Mouse (Mus musculus): ENCODE data around the gene 4930407I10Rik.

4930407I10Rik gene

DNA sequence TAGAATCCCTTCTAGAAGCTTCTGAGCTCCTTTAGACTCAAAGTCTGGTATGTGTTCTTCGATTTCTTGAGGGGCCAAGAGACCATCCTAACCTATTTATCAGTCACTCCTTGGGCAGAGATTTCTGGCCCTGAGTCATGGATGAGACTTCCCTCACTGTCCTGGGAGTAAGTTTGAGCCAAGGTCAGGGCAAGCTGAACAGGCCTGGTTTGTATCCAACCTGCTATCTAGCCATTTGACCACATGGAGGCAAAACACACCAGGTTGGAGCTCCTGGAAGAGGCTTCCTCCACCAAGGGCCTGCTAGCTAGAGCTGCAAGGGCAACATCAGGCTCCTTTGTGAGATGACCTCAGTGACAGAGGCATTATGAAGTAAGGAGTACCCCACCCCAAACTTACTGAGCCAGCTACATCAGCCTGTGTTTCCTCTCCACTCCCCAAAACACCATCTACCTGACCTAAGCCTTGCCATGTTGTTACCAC is at the start of gene 4930407I10Rik:
TSS of gene 4930407I10Rik (plus strand) at position 433 of the 483 bp plus-strand sequence.
- DNase-seq (ENCODE audit: extremely low spot score) = no peak

DNA sequence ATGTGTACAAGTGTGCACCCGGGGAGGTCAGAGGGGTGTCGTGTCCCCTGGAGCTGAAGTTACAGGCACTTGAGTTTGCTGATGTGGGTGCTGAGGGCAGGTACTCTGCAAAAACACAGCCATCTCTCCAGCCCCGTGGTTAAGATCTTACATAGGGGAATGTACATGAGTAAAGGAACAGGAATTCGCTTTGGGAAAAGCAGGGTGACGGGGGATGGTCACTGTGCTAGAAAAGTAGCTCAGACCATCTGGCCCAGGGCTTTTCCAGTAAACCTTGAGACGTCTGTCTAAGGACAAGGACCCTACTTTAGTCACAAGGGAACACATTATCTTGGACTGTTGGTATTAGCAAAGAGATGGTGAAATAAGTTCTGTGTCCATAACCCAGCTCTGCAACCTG is 47.0 kb upstream of the 4930407I10Rik start:
- DNase-seq (ENCODE audit: extremely low spot score) = no peak

DNA sequence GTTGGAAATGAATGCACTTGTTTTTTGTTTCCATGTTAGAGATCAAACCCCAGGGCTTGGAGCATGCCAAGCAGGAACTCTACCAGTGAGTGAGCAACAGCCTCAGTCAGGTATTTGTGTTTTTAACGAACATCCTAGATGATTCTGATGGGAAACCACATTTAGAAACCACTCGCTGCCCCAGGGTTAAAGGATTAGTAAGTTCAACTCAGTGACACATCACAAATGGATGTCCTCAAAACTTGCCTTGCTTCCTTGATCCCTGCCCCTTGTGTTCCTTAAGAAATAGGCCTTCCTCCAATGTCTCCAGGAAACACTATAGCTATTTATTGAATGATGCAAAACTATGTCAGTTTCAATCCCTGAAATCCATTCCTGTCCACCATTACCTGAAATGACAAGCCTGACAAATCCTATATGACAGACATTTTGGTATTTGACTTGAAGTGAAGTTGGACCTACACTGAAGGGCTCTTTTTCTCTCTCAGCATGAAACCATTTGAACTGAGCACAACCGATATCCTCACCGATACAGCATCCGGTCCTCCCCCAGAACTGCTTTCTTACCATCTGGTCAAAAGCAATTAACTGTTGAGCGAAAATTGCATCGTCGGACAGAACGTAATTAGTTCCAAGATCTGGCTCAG is 44.1 kb upstream of the 4930407I10Rik start:
- DNase-seq (ENCODE audit: extremely low spot score) = no peak

DNA sequence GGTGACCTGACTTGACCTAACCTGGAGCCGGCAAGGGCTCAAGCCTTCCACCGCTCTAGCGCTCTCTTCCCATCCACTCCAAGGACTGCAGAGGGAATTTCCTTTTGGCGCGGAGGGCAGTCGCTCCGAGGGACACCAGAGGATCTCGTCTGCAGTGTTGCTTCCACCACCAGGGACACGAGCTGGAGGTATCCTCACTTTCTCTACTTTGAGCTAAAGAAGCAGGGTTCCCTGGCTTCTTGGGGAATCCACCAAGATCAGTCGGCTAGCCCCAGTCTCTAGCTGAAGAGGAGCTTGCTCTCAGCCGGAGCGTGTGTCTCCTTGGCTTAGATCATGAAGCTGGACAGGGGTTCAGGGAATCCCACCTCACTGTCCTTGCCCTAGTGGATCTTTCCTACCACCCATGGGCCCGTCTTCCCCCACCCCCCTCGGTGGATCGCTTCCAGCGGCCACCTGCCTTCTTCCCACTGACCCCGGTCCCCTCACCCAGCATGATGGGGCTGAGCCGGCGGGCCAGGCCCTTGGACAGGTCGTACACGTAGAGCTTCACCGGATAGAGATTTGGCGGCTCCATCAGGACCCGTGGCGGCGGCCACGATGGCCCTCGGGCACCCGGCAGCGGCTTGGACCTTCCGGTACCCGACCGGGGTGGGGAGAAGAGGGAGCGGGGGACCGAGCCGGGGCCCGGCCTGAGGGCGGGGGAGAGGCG is 43.4 kb upstream of the 4930407I10Rik start:
- no peak for DNase-seq (ENCODE audit: extremely low spot score)

DNA sequence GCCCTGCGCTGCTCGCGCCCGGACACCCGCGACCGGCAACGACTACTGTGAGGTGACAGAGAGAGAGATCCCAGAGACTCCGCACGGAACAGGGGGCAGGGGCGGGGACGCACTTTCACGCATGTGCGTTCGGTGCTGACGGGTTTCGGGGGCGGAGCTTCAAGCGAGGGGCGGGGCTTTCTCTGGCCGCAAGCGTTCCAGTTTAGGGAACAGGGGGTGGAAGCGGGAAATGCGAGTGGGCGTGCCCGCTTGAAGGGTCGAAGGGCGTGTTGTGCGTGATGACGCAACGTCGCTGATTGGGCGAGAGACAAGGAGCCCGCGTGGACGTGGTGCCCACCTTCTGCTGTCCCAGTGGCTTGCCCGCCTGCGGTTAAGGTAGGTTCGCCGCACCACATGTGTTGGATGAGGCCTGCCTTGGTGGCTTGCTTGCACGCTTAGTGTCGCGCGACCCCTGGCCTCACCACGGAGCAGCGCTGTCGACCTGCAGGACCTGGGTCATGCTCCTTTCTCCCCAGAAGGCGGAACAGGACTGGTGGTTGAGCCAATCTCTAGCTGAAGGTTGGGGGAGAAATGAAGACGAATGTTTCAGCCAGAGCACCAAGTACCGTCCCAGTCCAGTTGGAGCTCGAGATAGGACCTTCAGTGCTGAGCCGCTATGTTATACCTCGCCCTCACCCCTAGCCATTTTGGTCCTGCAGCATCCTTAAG is 42.7 kb upstream of the 4930407I10Rik start:
- DNase-seq (ENCODE audit: extremely low spot score) = peak; percentile 99

DNA sequence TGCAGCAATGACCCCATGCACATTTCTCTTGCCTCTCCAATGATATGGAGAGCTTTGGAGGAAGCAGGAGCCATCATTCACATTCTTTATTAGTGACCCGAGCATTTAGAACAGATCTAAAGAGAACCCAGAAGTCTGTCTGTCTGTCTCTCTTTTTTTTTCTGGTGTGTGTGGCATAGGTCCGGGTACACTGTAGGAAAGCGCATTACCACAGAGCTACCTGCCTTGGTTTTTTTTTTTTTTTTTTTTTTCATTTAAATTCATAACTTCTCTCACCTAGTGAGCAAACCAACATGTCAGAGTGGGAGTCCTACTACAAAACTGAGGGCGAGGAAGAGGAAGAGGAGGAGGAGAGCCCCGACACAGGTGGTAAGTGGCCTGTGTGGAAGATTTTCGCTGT is 42.1 kb upstream of the 4930407I10Rik start:
- no peak for DNase-seq (ENCODE audit: extremely low spot score)

DNA sequence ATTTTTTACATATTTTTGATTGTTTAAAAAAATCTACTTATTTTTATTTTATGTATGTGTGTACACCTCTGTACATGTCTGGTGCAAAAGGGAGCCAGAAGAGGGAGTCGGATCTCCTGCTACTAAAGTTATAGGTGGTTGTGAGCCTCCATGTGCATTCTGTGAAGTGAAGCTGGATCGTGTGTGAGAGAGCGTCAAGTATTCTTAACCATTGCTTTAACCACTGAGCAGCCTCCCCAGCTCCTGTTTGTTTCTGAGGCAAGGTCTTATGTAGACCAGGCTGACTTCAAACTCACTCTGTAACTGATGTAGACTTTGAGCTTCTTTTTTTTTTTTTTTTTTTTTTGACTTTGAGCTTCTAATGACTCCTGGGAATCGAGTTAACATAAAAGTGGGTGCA is 41.5 kb upstream of the 4930407I10Rik start:
- no peak for DNase-seq (ENCODE audit: extremely low spot score)

DNA sequence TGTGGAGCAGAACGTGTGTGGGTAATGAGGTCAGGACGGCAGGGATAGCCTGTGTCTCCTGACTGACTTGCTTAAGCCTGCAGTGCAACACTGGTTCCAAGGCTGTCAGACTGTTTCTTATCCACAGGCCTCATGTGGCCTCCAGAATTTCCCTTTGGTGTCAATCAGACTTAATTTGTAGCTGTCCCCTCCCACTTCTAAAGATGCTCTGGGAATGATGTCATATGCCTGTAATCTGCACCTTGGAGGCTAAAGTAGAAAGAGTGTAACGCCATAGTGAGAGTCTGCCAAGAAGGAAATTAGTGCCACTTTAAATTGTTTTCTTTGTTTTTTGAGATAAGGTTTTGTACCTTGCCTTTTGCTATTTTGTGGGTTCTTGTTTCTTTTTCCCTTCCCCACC is 39.7 kb upstream of the 4930407I10Rik start:
- no peak for DNase-seq (ENCODE audit: extremely low spot score)

DNA sequence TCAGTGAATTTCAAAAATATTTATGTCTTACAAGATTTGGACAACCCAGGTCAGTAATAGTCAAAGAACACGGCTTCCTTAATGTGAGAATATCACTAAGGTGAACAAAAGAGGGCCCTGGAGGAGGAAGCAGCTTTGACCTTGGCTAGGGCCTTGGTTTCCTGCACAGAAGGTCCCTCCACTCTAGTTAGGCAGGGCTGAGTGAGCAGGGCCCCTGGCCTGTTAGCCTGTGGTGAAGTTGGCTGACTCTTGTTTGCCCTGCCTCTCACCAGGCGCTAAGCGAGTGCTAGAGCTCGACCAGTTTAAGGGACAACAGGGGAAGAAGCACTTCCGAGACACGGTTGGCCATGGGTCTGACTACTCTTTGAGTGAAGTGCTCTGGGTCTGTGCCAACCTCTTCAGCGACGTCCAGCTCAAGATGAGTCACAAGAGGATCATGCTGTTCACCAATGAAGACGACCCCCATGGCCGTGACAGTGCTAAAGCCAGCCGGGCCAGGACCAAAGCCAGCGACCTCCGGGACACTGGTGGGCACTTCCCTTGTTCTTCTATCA is 36.3 kb upstream of the 4930407I10Rik start:
- no peak for DNase-seq (ENCODE audit: extremely low spot score)

DNA sequence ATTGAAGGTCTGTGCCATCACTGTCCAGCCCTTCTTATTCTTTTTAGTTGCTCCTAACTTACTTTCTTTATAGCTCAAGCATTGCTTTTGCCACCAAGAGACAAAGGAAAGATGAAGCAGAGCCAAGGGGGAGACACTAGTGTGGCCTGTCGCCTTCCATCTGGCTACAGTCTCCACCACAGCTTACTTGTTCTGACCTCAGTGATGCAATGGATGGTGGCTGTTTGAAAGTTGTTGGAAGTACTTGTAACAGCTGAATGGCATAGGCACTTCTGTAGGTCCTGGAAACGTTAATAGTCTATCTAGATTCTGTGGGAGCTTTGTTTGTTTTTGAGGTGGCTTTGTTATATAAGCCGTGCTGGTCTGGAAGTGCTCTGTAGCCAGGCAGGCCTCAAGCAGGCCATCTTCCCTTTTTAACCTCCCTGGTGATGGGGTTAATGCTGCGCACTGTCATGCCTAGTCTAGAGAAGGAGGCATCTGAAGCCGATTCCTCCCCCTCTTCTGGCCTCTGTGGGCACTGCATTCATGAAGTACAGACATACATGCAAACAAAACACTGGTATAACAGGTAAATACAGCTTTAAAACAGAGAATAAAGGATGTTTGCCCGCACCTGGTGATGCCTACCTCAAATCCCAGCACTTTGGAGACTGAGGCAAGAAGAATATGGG is 34.9 kb upstream of the 4930407I10Rik start:
- DNase-seq (ENCODE audit: extremely low spot score) = no peak

DNA sequence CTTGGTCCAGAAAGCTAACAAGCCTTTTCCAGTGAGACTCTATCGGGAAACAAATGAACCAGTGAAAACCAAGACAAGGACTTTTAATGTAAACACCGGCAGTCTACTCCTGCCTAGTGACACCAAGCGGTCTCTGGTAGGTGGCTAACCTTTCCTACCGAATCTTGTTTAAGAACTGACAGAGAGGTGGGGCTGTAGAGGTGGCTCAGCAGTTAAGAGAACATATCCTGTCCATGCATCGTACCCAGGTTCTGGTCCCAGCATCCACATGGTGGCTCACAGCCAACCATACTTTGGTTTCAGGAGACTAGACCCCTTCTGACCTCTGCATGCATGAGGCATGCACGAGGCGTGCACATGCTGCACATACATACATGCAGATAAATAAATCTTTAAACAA is 31.7 kb upstream of the 4930407I10Rik start:
- no peak for DNase-seq (ENCODE audit: extremely low spot score)

DNA sequence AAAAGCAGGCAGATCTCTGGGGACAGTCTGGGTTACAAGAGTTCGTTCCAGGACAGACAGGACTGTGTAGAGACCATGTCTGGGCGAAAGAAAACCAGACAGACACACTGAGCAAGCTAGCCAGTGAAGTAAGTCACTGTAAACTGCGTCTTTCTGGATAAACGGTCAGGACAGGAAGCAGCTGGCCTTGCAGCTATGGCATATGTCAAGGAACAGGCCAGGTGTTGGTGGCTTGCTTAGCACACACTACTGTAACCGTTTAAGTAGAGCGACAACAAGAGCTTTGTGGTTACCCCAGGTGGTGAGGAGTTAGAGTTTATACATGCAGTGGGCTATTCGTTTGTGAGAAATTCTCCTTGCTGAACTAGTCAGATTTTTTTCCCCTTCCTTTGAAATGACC is 31.2 kb upstream of the 4930407I10Rik start:
- DNase-seq (ENCODE audit: extremely low spot score) = no peak

DNA sequence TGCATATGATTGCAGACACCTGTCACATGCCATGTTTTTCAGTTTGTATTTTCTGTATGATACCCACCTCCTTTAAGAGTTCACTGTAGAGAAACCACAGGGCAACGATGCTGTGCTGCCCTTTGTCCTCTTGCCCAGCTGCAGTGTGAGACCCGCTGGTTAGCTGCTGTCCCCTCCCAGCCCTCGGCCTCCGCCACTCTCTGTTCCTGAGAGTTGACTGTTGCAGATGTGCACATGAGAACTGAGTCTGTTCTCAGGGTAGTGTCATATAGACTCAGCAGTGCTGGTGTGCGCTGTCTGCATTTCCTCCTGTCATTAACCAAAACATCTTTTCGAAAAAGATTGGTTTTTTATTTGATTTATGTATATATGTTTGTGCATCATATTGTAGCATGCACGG is 26.6 kb upstream of the 4930407I10Rik start:
- no peak for DNase-seq (ENCODE audit: extremely low spot score)

DNA sequence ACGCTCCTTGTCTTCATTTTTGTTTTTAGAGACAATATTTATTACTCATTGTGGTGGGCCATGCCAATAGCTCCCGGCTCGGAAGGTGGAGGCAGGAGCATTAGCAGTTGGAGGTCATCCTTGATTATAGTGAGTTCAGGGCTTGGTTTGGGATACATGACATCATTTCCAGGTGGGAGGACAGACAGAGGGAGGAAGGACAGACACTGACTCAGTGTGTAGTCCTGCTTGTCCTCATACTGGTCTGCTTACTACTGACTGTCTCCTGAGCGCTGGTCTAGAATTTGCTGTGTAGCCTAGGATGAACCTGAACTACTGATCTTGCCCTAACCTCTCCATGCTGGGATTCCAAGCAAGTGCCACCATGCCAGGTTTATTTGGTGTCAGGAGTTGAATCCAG is 25.2 kb upstream of the 4930407I10Rik start, which contains the start of gene Desi1:
TSS of gene Desi1 (minus strand) at position 101 of the 400 bp plus-strand sequence.
- no peak for DNase-seq (ENCODE audit: extremely low spot score)

DNA sequence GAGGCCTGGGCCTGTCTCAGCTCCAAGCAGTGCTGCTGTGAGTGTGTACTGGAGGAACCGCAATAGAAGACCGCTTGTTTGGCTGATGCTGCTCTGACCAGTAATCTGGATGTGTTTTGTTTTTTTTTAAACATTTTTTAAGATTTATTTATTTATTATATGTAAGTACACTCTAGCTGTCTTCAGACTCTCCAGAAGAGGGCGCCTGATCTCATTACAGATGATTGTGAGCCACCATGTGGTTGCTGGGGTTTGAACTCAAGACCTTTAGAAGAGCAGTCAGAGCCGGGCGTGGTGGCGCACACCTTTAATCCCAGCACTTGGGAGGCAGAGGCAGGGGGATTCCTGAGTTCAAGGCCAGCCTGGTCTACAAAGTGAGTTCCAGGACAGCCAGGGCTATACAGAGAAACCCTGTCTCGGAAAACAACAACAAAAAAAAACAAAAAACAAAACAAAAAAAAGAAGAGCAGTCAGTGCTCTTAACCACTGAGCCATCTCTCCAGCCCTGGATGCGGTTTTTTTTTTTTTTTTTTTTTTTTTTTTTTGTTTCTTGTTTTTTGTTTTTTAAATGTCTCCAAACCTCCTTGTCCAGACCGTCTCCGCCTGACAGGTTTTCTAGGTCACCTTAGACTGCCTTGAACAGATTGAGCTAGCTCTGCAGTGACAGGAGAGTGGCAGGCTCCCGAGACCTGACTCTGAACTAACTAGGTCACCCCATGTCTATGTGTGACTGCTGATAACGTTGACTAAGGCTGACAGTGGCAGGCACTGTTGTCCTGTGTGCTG is 22.9 kb upstream of the 4930407I10Rik start:
- no peak for DNase-seq (ENCODE audit: extremely low spot score)

DNA sequence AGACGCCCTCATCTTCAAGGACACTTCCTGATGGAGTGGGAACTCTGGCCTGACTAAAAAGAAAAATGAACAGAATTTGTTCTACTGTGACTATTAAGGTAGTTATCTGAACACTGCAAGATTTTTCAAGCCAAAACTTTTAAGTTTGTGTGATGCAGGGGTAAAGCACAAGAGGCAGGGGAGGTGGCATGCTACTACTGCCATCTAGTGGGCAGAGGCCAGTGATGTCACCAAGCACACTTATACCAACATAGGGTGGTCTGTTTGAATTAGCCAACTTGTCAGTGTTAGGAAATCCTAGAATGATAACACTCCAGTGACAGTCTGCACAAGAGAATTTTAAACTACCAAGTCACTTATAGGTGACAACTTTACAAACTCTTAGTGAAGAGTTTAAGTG is 18.3 kb upstream of the 4930407I10Rik start:
- peak; percentile 46 for DNase-seq (ENCODE audit: extremely low spot score)

DNA sequence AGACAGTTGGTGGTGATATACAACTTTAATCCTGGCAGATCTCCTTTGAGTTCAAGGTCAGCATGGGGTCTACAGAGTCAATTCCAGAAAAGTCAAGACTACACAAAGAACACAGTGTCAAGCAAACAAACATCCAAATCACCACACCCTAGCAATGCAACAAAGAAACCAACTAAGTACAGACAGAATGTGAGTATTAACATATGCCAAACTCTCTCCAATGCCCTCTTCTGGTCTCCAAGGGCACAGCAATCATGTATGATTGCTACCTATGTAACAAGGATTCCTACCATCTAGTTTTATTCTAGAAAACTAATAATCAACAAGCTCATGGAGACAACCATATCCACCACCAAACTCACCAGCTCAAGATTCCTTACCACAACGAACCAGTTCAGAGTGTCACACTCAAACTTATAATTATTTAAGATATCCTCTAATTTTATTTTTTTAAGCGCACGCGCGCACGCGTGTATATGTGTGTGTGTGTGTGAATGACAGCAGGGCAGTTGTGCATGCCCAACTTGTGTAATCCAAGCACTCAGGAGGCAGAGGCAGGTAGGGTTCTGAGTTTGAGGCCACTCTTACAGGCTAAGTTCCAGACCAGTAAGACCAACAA is 14.7 kb upstream of the 4930407I10Rik start:
- DNase-seq (ENCODE audit: extremely low spot score) = no peak

DNA sequence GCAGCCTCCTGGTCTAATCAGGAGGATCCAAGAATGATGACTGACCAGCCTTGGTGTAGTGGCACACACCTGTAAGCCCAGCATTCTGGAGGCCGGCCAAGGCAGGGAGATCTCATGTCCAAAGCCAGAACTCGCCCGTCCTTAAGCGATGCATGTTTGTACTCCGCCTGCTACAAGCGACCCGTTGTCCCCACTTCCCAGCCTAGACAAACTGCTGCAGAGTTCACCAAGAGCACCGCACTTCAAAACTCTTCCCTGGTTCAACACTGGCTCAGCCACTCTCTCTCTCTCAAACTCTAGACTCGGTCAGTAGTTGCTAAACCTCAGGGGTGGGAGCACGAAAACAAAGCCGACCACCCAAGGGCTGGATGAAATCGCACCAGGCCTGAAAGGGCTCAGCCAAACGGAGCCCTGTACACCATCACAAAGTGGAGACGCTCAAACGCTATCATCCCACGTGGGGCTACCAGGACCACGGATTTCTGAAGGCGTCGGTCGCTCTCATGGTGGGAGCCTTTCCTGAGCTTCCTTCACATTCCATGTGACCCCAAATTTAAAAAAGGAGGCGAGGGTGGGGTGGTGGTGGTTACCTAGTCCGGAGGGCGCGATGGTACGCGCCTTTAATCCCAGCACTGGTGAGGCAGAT is 12.6 kb upstream of the 4930407I10Rik start:
- peak; percentile 28 for DNase-seq (ENCODE audit: extremely low spot score)

DNA sequence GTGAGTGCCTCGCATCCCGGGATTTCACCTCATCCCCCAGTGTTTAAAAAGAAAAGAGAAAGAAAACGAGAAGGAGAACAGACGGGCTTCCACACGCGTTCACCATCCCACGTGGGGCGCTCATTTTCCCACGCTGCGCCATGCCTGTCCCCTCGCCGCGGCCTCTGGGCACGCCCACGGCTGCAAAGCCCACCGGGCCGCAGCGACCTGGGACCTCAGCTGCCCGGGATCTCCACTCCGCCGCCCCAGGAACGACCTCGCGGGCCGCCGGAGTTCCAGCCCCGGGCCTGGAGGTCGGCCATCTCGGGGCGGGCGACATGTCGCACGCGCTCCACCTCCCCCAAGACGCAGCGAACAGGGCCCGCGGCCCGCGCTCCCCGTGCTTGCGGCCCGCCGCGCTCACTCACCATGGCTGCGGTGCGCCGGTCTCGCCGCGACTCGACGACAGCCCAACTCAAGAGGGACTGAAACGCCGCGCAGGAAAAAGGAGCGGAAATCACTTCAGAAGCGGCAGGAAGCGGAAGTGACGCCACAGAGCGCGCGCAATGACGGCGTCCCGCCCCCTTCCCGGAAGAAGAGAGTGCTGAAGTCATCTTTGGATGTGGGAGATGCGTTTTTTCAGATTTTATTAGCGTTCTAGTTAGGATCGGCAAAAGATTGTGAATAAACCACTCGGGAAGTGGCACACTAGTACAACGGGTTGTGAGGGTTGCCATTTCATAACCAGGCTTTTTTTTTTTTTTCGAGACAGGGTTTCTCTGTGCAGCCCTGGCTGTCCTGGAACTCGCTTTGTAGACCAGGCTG is 11.7 kb upstream of the 4930407I10Rik start, which contains the start of gene Snu13:
TSS of gene Snu13 (minus strand) at position 519 of the 804 bp plus-strand sequence.
- peak; percentile 87 for DNase-seq (ENCODE audit: extremely low spot score)

Data from embryo, embryonic 9.5 days (tissue).